Mouse (Mus musculus): ENCODE data around the gene Vps26b.

- TF ChIP-seq CTCF (IDR thresholded peaks at IDR 0.05; ENCODE audit: low read depth) (no peak), EP300 (IDR thresholded peaks at IDR 0.05; ENCODE audit: low read depth) (no peak)
These were observed 10.9 kb downstream of the Vps26b start for GRCm38 (mm10) chr9:27018961-27019360.

Measured in liver, embryonic 14.5 days (tissue).